ENCODE assay signal across 19 mouse cellular contexts in the genomic region with DNA sequence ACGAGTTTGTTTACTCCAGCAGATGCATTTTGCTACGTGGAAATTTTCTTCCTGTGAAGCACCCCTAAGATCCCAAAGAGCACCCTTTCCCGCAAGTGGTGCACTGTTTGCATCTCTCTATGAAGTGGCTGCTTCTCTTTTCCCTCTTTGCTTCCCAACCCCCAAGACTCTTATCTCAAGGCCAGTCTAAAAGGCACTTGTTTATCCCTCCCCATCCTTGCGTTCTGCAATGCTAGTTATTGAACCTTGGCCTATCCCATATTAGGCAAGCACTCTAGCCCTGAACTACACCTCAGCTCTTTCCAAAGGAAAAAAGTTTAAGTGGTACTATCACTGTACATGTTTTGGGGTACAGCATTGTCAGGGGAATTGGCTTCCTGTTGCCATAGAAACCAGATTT.
"Had no signal": no experiment of that assay in that cellular context is flagged by ENCODE, and none has a peak within 500 bp of the region (broad histone marks: within the 10 kb centered on the region; RNA-seq: fewer than 3 reads in every experiment).

No protein-coding gene starts in this region.

- H3K36me3 ChIP-seq: midbrain, embryonic 13.5 days; neural tube, embryonic 13.5 days had no signal

- H3K4me3 ChIP-seq: limb, embryonic 12.5 days; limb, embryonic 15.5 days; liver, embryonic 13.5 days; megakaryocyte, embryonic 14.5 days; midbrain, embryonic 10.5 days; midbrain, embryonic 13.5 days; myocyte; neural tube, embryonic 13.5 days; stomach, embryonic 15.5 days had no signal

- ATAC-seq: midbrain, embryonic 13.5 days; midbrain, embryonic 16.5 days had no signal

- DNase-seq: kidney, adult 8-10 months; left cerebral cortex, postnatal 4 days; liver, embryonic 13.5 days; right cerebral cortex, postnatal 14 days; right cerebral cortex, postnatal 4 days; spleen, adult 18-20 months; thymus, adult 2 months; thymus, postnatal 14 days; thymus, postnatal 4 days had no signal

- H3K9ac ChIP-seq: limb, embryonic 12.5 days; limb, embryonic 15.5 days; liver, embryonic 13.5 days; lung, embryonic 14.5 days; midbrain, embryonic 13.5 days; neural tube, embryonic 13.5 days; stomach, embryonic 15.5 days had no signal

- H3K4me2 ChIP-seq: limb, embryonic 12.5 days; limb, embryonic 15.5 days; liver, embryonic 13.5 days; lung, embryonic 14.5 days; midbrain, embryonic 13.5 days; neural tube, embryonic 13.5 days; stomach, embryonic 15.5 days had no signal

- H3K27ac ChIP-seq: limb, embryonic 12.5 days; limb, embryonic 15.5 days; liver, embryonic 13.5 days; midbrain, embryonic 10.5 days; midbrain, embryonic 13.5 days; neural tube, embryonic 13.5 days; stomach, embryonic 15.5 days had no signal

- H3K9me3 ChIP-seq: limb, embryonic 12.5 days; limb, embryonic 15.5 days; liver, embryonic 13.5 days; megakaryocyte, embryonic 14.5 days; midbrain, embryonic 10.5 days; midbrain, embryonic 13.5 days; neural tube, embryonic 13.5 days; stomach, embryonic 15.5 days had no signal

- H3K4me1 ChIP-seq: limb, embryonic 12.5 days; limb, embryonic 15.5 days; liver, embryonic 13.5 days; megakaryocyte, embryonic 14.5 days; midbrain, embryonic 10.5 days; midbrain, embryonic 13.5 days; neural tube, embryonic 13.5 days; stomach, embryonic 15.5 days had no signal

- H3K27me3 ChIP-seq: limb, embryonic 12.5 days; limb, embryonic 15.5 days; liver, embryonic 13.5 days; megakaryocyte, embryonic 14.5 days; midbrain, embryonic 13.5 days; neural tube, embryonic 13.5 days; stomach, embryonic 15.5 days had no signal
